Mouse (Mus musculus) E14TG2a.4 (cell line): ENCODE measurements at regions not wholly inside any gene's neighbourhood (a gene's known extent, or its start where the extent isn't known, plus 50 kb on each side); places are given as distances from the start of the nearest gene placed in this dataset.

Source experiments
- CTCF ChIP-seq: conservative IDR thresholded peaks from 2 replicates; pipeline ENCODE4 v1.5.1; 2014; ENCODE audit warnings: low read length
- POU5F1 ChIP-seq: IDR thresholded peaks from 2 replicates; pipeline ENCODE4 v1.6.1; 2014; ENCODE audit warnings: low read length, borderline replicate concordance

DNA sequence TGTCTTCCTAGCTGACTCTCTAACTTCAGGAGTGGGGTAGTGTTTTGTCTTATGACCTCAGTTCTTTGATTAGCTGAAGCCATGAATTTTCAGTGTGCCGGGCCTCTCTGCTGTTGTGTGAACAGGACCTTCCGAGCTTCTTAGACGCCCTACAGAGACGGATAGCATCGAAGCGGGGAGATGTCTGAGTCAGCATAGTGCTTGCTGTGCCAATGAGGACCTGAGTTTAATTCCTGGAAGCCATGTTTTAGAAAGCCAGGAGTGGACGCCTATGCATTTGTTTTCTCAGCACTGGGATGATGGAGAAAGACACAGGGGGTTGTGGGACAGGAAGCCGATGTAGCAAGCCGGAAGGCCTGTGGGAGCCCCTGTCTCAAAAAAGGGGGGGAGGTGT lies 130.5 kb downstream of the Ets2 start:
- TF ChIP-seq CTCF, result no peak
- TF ChIP-seq POU5F1, result no peak
